Mouse (Mus musculus): ENCODE data around the gene P4ha1.

DNA sequence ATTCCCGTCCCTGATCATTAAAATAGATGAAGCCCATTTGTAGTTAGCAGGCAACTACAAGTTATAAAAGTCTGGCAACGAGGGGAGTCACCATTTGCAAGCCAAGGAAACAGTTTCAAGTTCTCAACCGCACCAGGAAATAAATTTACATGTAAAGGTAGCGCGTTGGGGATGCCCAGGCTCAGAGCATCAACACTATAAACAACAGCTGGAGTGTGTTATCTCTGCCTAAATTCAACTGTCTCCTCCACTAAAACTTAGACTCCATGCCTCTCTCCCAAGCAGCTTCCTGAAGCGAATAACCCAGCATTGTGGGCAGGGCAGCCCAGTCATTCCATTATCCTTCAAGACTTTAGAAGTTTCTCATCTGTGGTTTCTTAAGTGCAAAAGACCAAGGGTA is 85.4 kb downstream of the P4ha1 start:
- TF ChIP-seq FLI1 (IDR thresholded peaks at IDR 0.05; ENCODE audit: low read length) (no peak), GATA1 (IDR thresholded peaks at IDR 0.05; ENCODE audit: borderline replicate concordance, low read length) (no peak)
